Comparison of ENCODE assay signal across 9 mouse cellular contexts in genomic region chr2:30541541-30541940, GRCm38 (mm10). TPM values are rescaled to one million over a fixed set of nuclear protein-coding genes. Genes with fewer than 3 reads are reported as not detected.
DNase-seq lines count a peak whose midpoint lies in the region; ATAC-seq and TF ChIP-seq lines count a peak whose summit lies in the region.
"Had no signal": no experiment of that assay in that cellular context is flagged by ENCODE, and none has a peak within 500 bp of the region (broad histone marks: within the 10 kb centered on the region; RNA-seq: fewer than 3 reads in every experiment).

No protein-coding gene starts in this region.

- TF ChIP-seq EP300 in heart, postnatal 0 days (IDR thresholded peaks at IDR 0.05; ENCODE audit: low read depth), result no peak

- no peaks in the 10 kb centered on the region for H3K27me3 ChIP-seq in heart, postnatal 0 days (ENCODE audit: control insufficient read depth, insufficient read depth, low read length)
- no peaks in the 10 kb centered on the region for H3K27me3 ChIP-seq in kidney, postnatal 0 days (ENCODE audit: insufficient read depth, low read length)
- no peaks in the 10 kb centered on the region for H3K27me3 ChIP-seq in midbrain, postnatal 0 days (ENCODE audit: insufficient read depth, low read length)

- intact Hi-C loops in heart, postnatal 25 days (cut with DNase I), result loop anchor here (5.0 kb wide), 1 partner anchor 64 kb away; no protein-coding TSS in a partner anchor

- no peak overlapping the region for H3K4me2 ChIP-seq in heart, postnatal 0 days (ENCODE audit: low read depth, low read length)
- H3K4me2 ChIP-seq in kidney, postnatal 0 days (ENCODE audit: low read length), result no peak overlapping the region
- H3K4me2 ChIP-seq in midbrain, postnatal 0 days (ENCODE audit: low read depth, low read length, poor library complexity, severe bottlenecking), result no peak overlapping the region
- H3K4me2 ChIP-seq: lung, embryonic 14.5 days had no signal

- no peaks in the 10 kb centered on the region for H3K36me3 ChIP-seq in heart, postnatal 0 days (replicated peaks; ENCODE audit: control insufficient read depth, insufficient read depth, low read length)
- no peaks in the 10 kb centered on the region for H3K36me3 ChIP-seq in kidney, postnatal 0 days (ENCODE audit: insufficient read depth, low read length)
- no peaks in the 10 kb centered on the region for H3K36me3 ChIP-seq in midbrain, postnatal 0 days (ENCODE audit: insufficient read depth, low read length)

- H3K9me3 ChIP-seq in heart, postnatal 0 days (replicated peaks; ENCODE audit: control insufficient read depth, low read length), result no peaks in the 10 kb centered on the region
- no peaks in the 10 kb centered on the region for H3K9me3 ChIP-seq in kidney, postnatal 0 days (replicated peaks; ENCODE audit: low read length)
- no peaks in the 10 kb centered on the region for H3K9me3 ChIP-seq in midbrain, postnatal 0 days (ENCODE audit: low read length)

- peaks cover 25% of the 10 kb centered on the region for H3K4me1 ChIP-seq in heart, postnatal 0 days (ENCODE audit: control insufficient read depth, insufficient read depth)
- H3K4me1 ChIP-seq in kidney, postnatal 0 days (replicated peaks; ENCODE audit: insufficient read depth, low read length), result peaks cover 6% of the 10 kb centered on the region; the same call in 1 of the 2 replicates
- H3K4me1 ChIP-seq in midbrain, postnatal 0 days (ENCODE audit: insufficient read depth, low read length), result peaks cover 10% of the 10 kb centered on the region

- peak; percentile 33 to 37 for DNase-seq in heart, adult 18-20 months
- no peak for DNase-seq in heart, postnatal 25 days (ENCODE audit: low spot score)
- DNase-seq in heart, postnatal 0 days (ENCODE audit: low spot score), result peak; percentile 75
- DNase-seq in kidney, postnatal 0 days (ENCODE audit: low spot score), result no peak
- DNase-seq in midbrain, postnatal 0 days (ENCODE audit: low spot score), result no peak
- DNase-seq in left cerebral cortex, adult 9 months (ENCODE audit: low spot score in 2 of 2), result no peak
- no peak for DNase-seq in thymus, adult 18-20 months
- DNase-seq in layer of hippocampus, postnatal 14 days (ENCODE audit: low spot score in 2 of 2), result no peak
- DNase-seq: lung, embryonic 14.5 days had no signal

- WGBS in heart, postnatal 0 days, result 26% methylated on average over 4 of the region's 4 CpGs
- WGBS in kidney, postnatal 0 days, result 30% methylated on average over 4 of the region's 4 CpGs
- 53% methylated on average over 4 of the region's 4 CpGs for WGBS in midbrain, postnatal 0 days

- H3K4me3 ChIP-seq in heart, postnatal 0 days (ENCODE audit: low read depth, low read length), result no peak overlapping the region
- no peak overlapping the region for H3K4me3 ChIP-seq in kidney, postnatal 0 days (replicated peaks; ENCODE audit: low read depth, low read length)
- no peak overlapping the region for H3K4me3 ChIP-seq in midbrain, postnatal 0 days (ENCODE audit: low read depth, low read length)

- H3K9ac ChIP-seq in heart, postnatal 0 days (replicated peaks; ENCODE audit: low read depth, low read length), result 0 out of 2 replicates have a peak overlapping the region, but pooled peaks have one; percentile 3
- H3K9ac ChIP-seq in kidney, postnatal 0 days (ENCODE audit: low read depth, low read length), result no peak overlapping the region
- no peak overlapping the region for H3K9ac ChIP-seq in midbrain, postnatal 0 days (replicated peaks; ENCODE audit: low read length, poor library complexity, severe bottlenecking)
- H3K9ac ChIP-seq: lung, embryonic 14.5 days had no signal

- ATAC-seq in heart, postnatal 0 days (ENCODE audit: insufficient read depth, low read depth), result no peak
- ATAC-seq in kidney, postnatal 0 days (replicated peaks; ENCODE audit: low FRiP score, low read depth), result no peak
- no peak for ATAC-seq in midbrain, postnatal 0 days (ENCODE audit: low FRiP score)

- H3K27ac ChIP-seq in heart, postnatal 0 days (ENCODE audit: low read depth), result peak overlapping the region; percentile 81
- peak overlapping the region; percentile 31; the same call in 1 of the 2 replicates for H3K27ac ChIP-seq in kidney, postnatal 0 days
- peak overlapping the region; percentile 55 for H3K27ac ChIP-seq in midbrain, postnatal 0 days (ENCODE audit: low read depth, low read length)

- no peak for TF ChIP-seq CTCF in heart, postnatal 0 days (IDR thresholded peaks at IDR 0.05; ENCODE audit: low read depth)
- no peak for TF ChIP-seq CTCF in kidney, postnatal 0 days (IDR thresholded peaks at IDR 0.05; ENCODE audit: low read depth)
- TF ChIP-seq CTCF in midbrain, postnatal 0 days (IDR thresholded peaks at IDR 0.05), result no peak

RNA-seq across cellular contexts. Expression of gene Cstad, which starts 53.3 kb away (rescaled TPM):
- 1 to 10 TPM in 1 of 2 experiments, under 1 TPM in 1; 0.57 to 1.2 TPM for total RNA-seq in heart, adult 18-20 months (2021)
- total RNA-seq in heart, postnatal 25 days (2021), result 1 to 10 TPM; 1.2 TPM
- not detected in 2 replicates for total RNA-seq in heart, postnatal 0 days (2014; rRNA removed; ENCODE audit: low replicate concordance)
- 3.1 and 3.6 TPM in 2 replicates for polyA plus RNA-seq in heart, postnatal 0 days (2015; fragmentation: Nextera tagmentation; extraction: Ambion mirVana)
- polyA plus RNA-seq in kidney, postnatal 0 days (2015; fragmentation: Nextera tagmentation; extraction: Ambion mirVana), result 2.1 and 2.7 TPM in 2 replicates
- total RNA-seq in midbrain, postnatal 0 days (2014; rRNA removed), result 0.55 and 2.2 TPM in 2 replicates
- 0.64 and 0.70 TPM in 2 replicates for polyA plus RNA-seq in midbrain, postnatal 0 days (2015; fragmentation: Nextera tagmentation; extraction: Ambion mirVana)
- 1 to 10 TPM; 7.5 to 9.3 TPM for total RNA-seq in layer of hippocampus, postnatal 14 days (2021)

Comparison
In these comparisons a context has a peak if more than half of its experiments do, and no peak if none do; other contexts are left out.
1. DNase-seq: peak in heart, adult 18-20 months (2 of 2) and heart, postnatal 0 days (single experiment); none in heart, postnatal 25 days (single experiment), kidney, postnatal 0 days (single experiment), midbrain, postnatal 0 days (single experiment), left cerebral cortex, adult 9 months (0 of 2), thymus, adult 18-20 months (0 of 2) and layer of hippocampus, postnatal 14 days (0 of 2).
2. H3K27ac ChIP-seq: peak in every context shown above with its lines; median percentile 81 in heart, postnatal 0 days; 55 in midbrain, postnatal 0 days; 31 in kidney, postnatal 0 days.